Mouse (Mus musculus) liver, embryonic 16.5 days (tissue): ENCODE measurements around the gene Rcc1. TPM values are rescaled to one million over a fixed set of nuclear protein-coding genes. Genes with fewer than 3 reads are reported as not detected.

Experiments
- ATAC-seq: fragments of 200-750 bp; cut with Nextera tagmentation; 2 replicates; pipeline ENCODE4 v1.8.0; 2017; ENCODE audit warnings: low read depth, mild to moderate bottlenecking, moderate number of reproducible peaks, moderate library complexity
- H3K27ac ChIP-seq: fragments of 300-500 bp; sonication (generic); 2 replicates; pipeline ENCODE4 v1.5.1; 2014; ENCODE audit warnings: mild to moderate bottlenecking, low read length
- H3K27me3 ChIP-seq: fragments of 300-500 bp; sonication (generic); 2 replicates; pipeline ENCODE4 v1.6.1; 2014; ENCODE audit warnings: low read depth, low read length, mixed read lengths; ENCODE audit not compliant: control insufficient read depth, insufficient read depth
- H3K36me3 ChIP-seq: fragments of 300-500 bp; sonication (generic); 2 replicates; pipeline ENCODE4 v1.6.1; 2014; ENCODE audit warnings: mild to moderate bottlenecking; ENCODE audit not compliant: control insufficient read depth, insufficient read depth
- H3K4me1 ChIP-seq: fragments of 300-500 bp; sonication (generic); 2 replicates; pipeline ENCODE4 v1.6.1; 2014; ENCODE audit warnings: low read depth, low read length, mixed read lengths; ENCODE audit not compliant: control insufficient read depth
- H3K4me2 ChIP-seq: fragments of 300-500 bp; sonication (generic); 2 replicates; pipeline ENCODE4 v1.6.1; 2014; ENCODE audit warnings: low read depth, low read length, mixed read lengths
- H3K4me3 ChIP-seq: fragments of 300-500 bp; sonication (generic); 2 replicates; pipeline ENCODE4 v1.5.1; 2014; ENCODE audit warnings: low read depth, mild to moderate bottlenecking, low read length
- H3K9ac ChIP-seq: fragments of 300-500 bp; sonication (generic); 2 replicates; pipeline ENCODE4 v1.6.1; 2014; ENCODE audit warnings: low read depth, low read length
- H3K9me3 ChIP-seq: fragments of 300-500 bp; sonication (generic); replicated peaks from 2 replicates; pipeline ENCODE4 v1.6.1; 2016; ENCODE audit warnings: low read length; ENCODE audit not compliant: control insufficient read depth
- whole genome bisulfite sequencing: fragments of 180-500 bp; shearing (Covaris S2); extraction: QIAGEN DNeasy Blood & Tissue Kit; methylation state at CpG from one replicate; pipeline ENCODE4 v1.1.7; 2014; ENCODE audit not compliant: insufficient replicate concordance; 5-methylcytosine and 5-hydroxymethylcytosine counted together
- polyA plus RNA-seq: library from polyadenylated mRNA; unstranded; fragments of >200 nt; fragmentation: Nextera tagmentation; extraction: Ambion mirVana; gene quantifications from 2 replicates; pipeline ENCODE4 v1.2.1, GENCODE M21; 2015

Gene Rcc1
- polyA plus RNA-seq, 1 experiment from 2014 or later: 41.3 TPM

GRCm38 (mm10) chr4:132386846-132387245 lies 33.4 kb upstream of the Rcc1 start:
- no peak overlapping the region for H3K27ac ChIP-seq
- H3K4me2 ChIP-seq: no peak overlapping the region
- no peak overlapping the region for H3K4me3 ChIP-seq
- H3K27me3 ChIP-seq: no peaks in the 10 kb centered on the region
- peaks cover 24% of the 10 kb centered on the region for H3K4me1 ChIP-seq
- 80% methylated on average over 7 of the region's 7 CpGs for WGBS
- peaks cover 5% of the 10 kb centered on the region for H3K36me3 ChIP-seq
- H3K9ac ChIP-seq: no peak overlapping the region
- no peaks in the 10 kb centered on the region for H3K9me3 ChIP-seq
- no peak for ATAC-seq

GRCm38 (mm10) chr4:132385771-132386410 lies 32.5 kb upstream of the Rcc1 start:
- Histone ChIP-seq H3K9ac (no peak overlapping the region), H3K27me3 (no peaks in the 10 kb centered on the region), H3K4me1 (peaks cover 17% of the 10 kb centered on the region), H3K4me3 (no peak overlapping the region), H3K4me2 (no peak overlapping the region), H3K9me3 (no peaks in the 10 kb centered on the region), H3K36me3 (peaks cover 5% of the 10 kb centered on the region), H3K27ac (no peak overlapping the region)
- 77% methylated on average over 8 of the region's 8 CpGs for WGBS
- ATAC-seq: no peak

- H3K4me1 ChIP-seq: peaks cover 8% of the 10 kb centered on the region
- H3K9ac ChIP-seq: no peak overlapping the region
- H3K36me3 ChIP-seq: peaks cover 5% of the 10 kb centered on the region
- 0 out of 2 replicates have a peak, but pooled peaks have one; percentile 51 for ATAC-seq
- H3K27me3 ChIP-seq: no peaks in the 10 kb centered on the region
- H3K4me2 ChIP-seq: no peak overlapping the region
- H3K4me3 ChIP-seq: no peak overlapping the region
- WGBS: 47% methylated on average over 3 of the region's 3 CpGs
- no peak overlapping the region for H3K27ac ChIP-seq
- no peaks in the 10 kb centered on the region for H3K9me3 ChIP-seq
Measured at GRCm38 (mm10) chr4:132383455-132383854, 30.1 kb upstream of the Rcc1 start.

GRCm38 (mm10) chr4:132382296-132382695 lies 28.9 kb upstream of the Rcc1 start:
- Histone ChIP-seq H3K9ac (no peak overlapping the region), H3K27me3 (no peaks in the 10 kb centered on the region), H3K9me3 (no peaks in the 10 kb centered on the region), H3K4me1 (no peaks in the 10 kb centered on the region), H3K27ac (0 out of 2 replicates have a peak overlapping the region, but pooled peaks have one; percentile 3), H3K4me2 (no peak overlapping the region), H3K4me3 (no peak overlapping the region), H3K36me3 (peaks cover 10% of the 10 kb centered on the region)
- 67% methylated on average over 4 of the region's 4 CpGs for WGBS
- ATAC-seq: no peak

- Histone ChIP-seq H3K27ac (no peak overlapping the region), H3K9me3 (no peaks in the 10 kb centered on the region), H3K4me2 (no peak overlapping the region), H3K4me1 (no peaks in the 10 kb centered on the region), H3K4me3 (no peak overlapping the region), H3K27me3 (no peaks in the 10 kb centered on the region), H3K36me3 (peaks cover 11% of the 10 kb centered on the region), H3K9ac (no peak overlapping the region)
- WGBS: 72% methylated on average over 2 of the region's 2 CpGs
- ATAC-seq: no peak
Measured at GRCm38 (mm10) chr4:132380965-132381616, 27.7 kb upstream of the Rcc1 start.

GRCm38 (mm10) chr4:132373820-132374219 lies 20.4 kb upstream of the Rcc1 start:
- Histone ChIP-seq H3K4me3 (no peak overlapping the region), H3K27ac (no peak overlapping the region), H3K9me3 (no peaks in the 10 kb centered on the region), H3K4me1 (no peaks in the 10 kb centered on the region), H3K36me3 (peaks cover 26% of the 10 kb centered on the region), H3K9ac (no peak overlapping the region), H3K27me3 (no peaks in the 10 kb centered on the region), H3K4me2 (no peak overlapping the region)
- ATAC-seq: no peak
- WGBS: 80% methylated on average over 1 of the region's 1 CpGs

- Histone ChIP-seq H3K9ac (no peak overlapping the region), H3K9me3 (no peaks in the 10 kb centered on the region), H3K27ac (no peak overlapping the region), H3K27me3 (no peaks in the 10 kb centered on the region), H3K4me3 (no peak overlapping the region), H3K4me2 (no peak overlapping the region), H3K36me3 (peaks cover 34% of the 10 kb centered on the region), H3K4me1 (no peaks in the 10 kb centered on the region)
- 78% methylated on average over 8 of the region's 8 CpGs for WGBS
- ATAC-seq: no peak
Measured at GRCm38 (mm10) chr4:132369953-132370750, 16.7 kb upstream of the Rcc1 start.

- no peaks in the 10 kb centered on the region for H3K9me3 ChIP-seq
- H3K4me1 ChIP-seq: no peaks in the 10 kb centered on the region
- no peak overlapping the region for H3K4me2 ChIP-seq
- no peak for ATAC-seq
- H3K9ac ChIP-seq: no peak overlapping the region
- H3K36me3 ChIP-seq: peaks cover 42% of the 10 kb centered on the region
- 80% methylated on average over 18 of the region's 18 CpGs for WGBS
- no peak overlapping the region for H3K27ac ChIP-seq
- no peaks in the 10 kb centered on the region for H3K27me3 ChIP-seq
- no peak overlapping the region for H3K4me3 ChIP-seq
Measured at GRCm38 (mm10) chr4:132367480-132368201, 14.2 kb upstream of the Rcc1 start.
